Mouse (Mus musculus) neural tube, embryonic 11.5 days (tissue): Measurements from ENCODE around the gene Mdfic. TPM values are rescaled to one million over a fixed set of nuclear protein-coding genes. Genes with fewer than 3 reads are reported as not detected.

ENCODE experiments used
- ATAC-seq: fragments of 200-750 bp; cut with Nextera tagmentation; 2 replicates; pipeline ENCODE4 v1.8.0; 2017; ENCODE audit warnings: moderate number of reproducible peaks, mild to moderate bottlenecking, moderate TSS enrichment, moderate library complexity; ENCODE audit not compliant: insufficient read depth, low FRiP score, low TSS enrichment
- DNase-seq: peaks from one replicate; pipeline ENCODE4 v3.0.0-alpha.2; 2015; ENCODE audit warnings: low spot score
- H3K27ac ChIP-seq: fragments of 300-500 bp; sonication (generic); 2 replicates; pipeline ENCODE4 v1.5.1; 2014; ENCODE audit warnings: low read depth, mild to moderate bottlenecking, low read length
- H3K27me3 ChIP-seq: fragments of 300-500 bp; sonication (generic); 2 replicates; pipeline ENCODE4 v1.6.1; 2014; ENCODE audit warnings: mild to moderate bottlenecking, low read length, mixed read lengths; ENCODE audit not compliant: control insufficient read depth, insufficient read depth
- H3K36me3 ChIP-seq: fragments of 300-500 bp; sonication (generic); 2 replicates; pipeline ENCODE4 v1.6.1; 2014; ENCODE audit warnings: mild to moderate bottlenecking, low read length, moderate library complexity, mixed read lengths; ENCODE audit not compliant: control insufficient read depth, insufficient read depth
- H3K4me1 ChIP-seq: fragments of 300-500 bp; sonication (generic); 2 replicates; pipeline ENCODE4 v1.6.1; 2014; ENCODE audit warnings: low read length, mixed read lengths; ENCODE audit not compliant: control insufficient read depth, insufficient read depth
- H3K4me2 ChIP-seq: fragments of 300-500 bp; sonication (generic); 2 replicates; pipeline ENCODE4 v1.6.1; 2014; ENCODE audit warnings: low read depth, mild to moderate bottlenecking, moderate library complexity
- H3K4me3 ChIP-seq: fragments of 300-500 bp; sonication (generic); 2 replicates; pipeline ENCODE4 v1.5.1; 2014; ENCODE audit warnings: low read depth, low read length
- H3K9ac ChIP-seq: fragments of 300-500 bp; sonication (generic); 2 replicates; pipeline ENCODE4 v1.6.1; 2014; ENCODE audit warnings: mild to moderate bottlenecking, low read length
- H3K9me3 ChIP-seq: fragments of 300-500 bp; sonication (generic); 2 replicates; pipeline ENCODE4 v1.6.1; 2016; ENCODE audit warnings: low read length; ENCODE audit not compliant: control insufficient read depth
- WGBS: fragments of 180-500 bp; shearing (Covaris S2); extraction: QIAGEN DNeasy Blood & Tissue Kit; methylation state at CpG from one replicate; pipeline ENCODE4 v1.1.7; 2014; 5-methylcytosine and 5-hydroxymethylcytosine counted together
- polyA plus RNA-seq: library from polyadenylated mRNA; unstranded; fragments of >200 nt; fragmentation: Nextera tagmentation; extraction: Ambion mirVana; gene quantifications from 2 replicates; pipeline ENCODE4 v1.2.1, GENCODE M21; 2014

The Mdfic gene
- polyA plus RNA-seq, 1 experiment from 2014 or later: 4.0 TPM

- 84% methylated on average over 3 of the region's 3 CpGs for WGBS
Measured at GRCm38 (mm10) chr6:15839831-15840230, 119.4 kb downstream of the Mdfic start.

GRCm38 (mm10) chr6:15840429-15840828 is 120.0 kb downstream of the Mdfic start:
- H3K4me2 ChIP-seq: no peak overlapping the region
- H3K9me3 ChIP-seq: no peaks in the 10 kb centered on the region
- H3K4me3 ChIP-seq: no peak overlapping the region
- DNase-seq (no peak), ATAC-seq (no peak)
- H3K4me1 ChIP-seq: no peaks in the 10 kb centered on the region
- H3K27ac ChIP-seq: no peak overlapping the region
- no peak overlapping the region for H3K9ac ChIP-seq
- H3K36me3 ChIP-seq: no peaks in the 10 kb centered on the region
- H3K27me3 ChIP-seq: no peaks in the 10 kb centered on the region
- WGBS: 89% methylated on average over 2 of the region's 2 CpGs

More at GRCm38 (mm10) chr6:15839831-15840230, 119.4 kb downstream of the Mdfic start:
- no peak for ATAC-seq
- H3K9me3 ChIP-seq: no peaks in the 10 kb centered on the region
- H3K36me3 ChIP-seq: no peaks in the 10 kb centered on the region
- no peak overlapping the region for H3K27ac ChIP-seq
- no peak overlapping the region for H3K4me3 ChIP-seq
- no peaks in the 10 kb centered on the region for H3K27me3 ChIP-seq
- H3K9ac ChIP-seq: no peak overlapping the region
- DNase-seq: no peak
- H3K4me2 ChIP-seq: no peak overlapping the region
- H3K4me1 ChIP-seq: no peaks in the 10 kb centered on the region

- Histone ChIP-seq H3K4me2 (no peak overlapping the region), H3K9ac (no peak overlapping the region), H3K27me3 (no peaks in the 10 kb centered on the region), H3K36me3 (no peaks in the 10 kb centered on the region), H3K4me3 (no peak overlapping the region), H3K9me3 (no peaks in the 10 kb centered on the region), H3K27ac (no peak overlapping the region), H3K4me1 (no peaks in the 10 kb centered on the region)
- DNase-seq (peak; percentile 40), ATAC-seq (peak; percentile 35; the same call in 1 of the 2 replicates)
- WGBS: 60% methylated on average over 5 of the region's 5 CpGs
Measured at GRCm38 (mm10) chr6:15841476-15842209, 121.2 kb downstream of the Mdfic start.

GRCm38 (mm10) chr6:15843295-15843694 is 122.8 kb downstream of the Mdfic start:
- Histone ChIP-seq H3K27ac (no peak overlapping the region), H3K4me2 (no peak overlapping the region), H3K4me1 (no peaks in the 10 kb centered on the region), H3K9ac (no peak overlapping the region), H3K4me3 (no peak overlapping the region), H3K9me3 (no peaks in the 10 kb centered on the region), H3K27me3 (no peaks in the 10 kb centered on the region), H3K36me3 (no peaks in the 10 kb centered on the region)
- DNase-seq (no peak), ATAC-seq (no peak)
- WGBS: 92% methylated on average over 3 of the region's 3 CpGs

GRCm38 (mm10) chr6:15845711-15846342 is 125.4 kb downstream of the Mdfic start:
- no peak overlapping the region for H3K4me3 ChIP-seq
- no peaks in the 10 kb centered on the region for H3K27me3 ChIP-seq
- no peaks in the 10 kb centered on the region for H3K9me3 ChIP-seq
- no peak overlapping the region for H3K9ac ChIP-seq
- no peaks in the 10 kb centered on the region for H3K4me1 ChIP-seq
- H3K27ac ChIP-seq: no peak overlapping the region
- ATAC-seq (no peak), DNase-seq (no peak)
- H3K36me3 ChIP-seq: no peaks in the 10 kb centered on the region
- no peak overlapping the region for H3K4me2 ChIP-seq
- 82% methylated on average over 2 of the region's 2 CpGs for WGBS
